Mouse (Mus musculus) liver, embryonic 14.5 days (tissue): ENCODE data around the gene Ctcf. TPM values are rescaled to one million over a fixed set of nuclear protein-coding genes. Genes with fewer than 3 reads are reported as not detected.

Source experiments
- ATAC-seq: fragments of 200-750 bp; cut with Nextera tagmentation; 2 replicates; pipeline ENCODE4 v1.8.0; 2017; ENCODE audit warnings: moderate number of reproducible peaks, mild to moderate bottlenecking, moderate library complexity; ENCODE audit not compliant: insufficient read depth
- DNase-seq, 3 experiments: peaks; one replicate each; pipeline ENCODE4 v3.0.0-alpha.2; 2012 to 2013; ENCODE audit warnings: low read depth in 3 of 3, low spot score in 3 of 3
- H3K27ac ChIP-seq: fragments of 300-500 bp; sonication (generic); 2 replicates; pipeline ENCODE4 v1.5.1; 2014; ENCODE audit warnings: moderate library complexity, mild to moderate bottlenecking, control low read depth, inconsistent platforms
- H3K27me3 ChIP-seq: fragments of 300-500 bp; sonication (generic); 2 replicates; pipeline ENCODE4 v1.6.1; 2014; ENCODE audit warnings: mild to moderate bottlenecking, low read length, moderate library complexity; ENCODE audit not compliant: control insufficient read depth, insufficient read depth
- H3K36me3 ChIP-seq: fragments of 300-500 bp; sonication (generic); replicated peaks from 2 replicates; pipeline ENCODE4 v1.6.1; 2014; ENCODE audit warnings: low read depth; ENCODE audit not compliant: control insufficient read depth, insufficient read depth
- H3K4me1 ChIP-seq, 2 experiments: fragments of 200-500 bp in 1 of 2; fragments of 300-500 bp in 1 of 2; sonication (generic) in 1 of 2; replicated peaks; 2 replicates each; pipeline ENCODE4 v1.6.1; 2012 to 2014; ENCODE audit warnings: antibody characterized with exemption in 1 of 2, inconsistent platforms in 1 of 2, low read length in 1 of 2; ENCODE audit not compliant: control insufficient read depth in 2 of 2, insufficient read depth in 2 of 2
- H3K4me2 ChIP-seq: fragments of 300-500 bp; sonication (generic); 2 replicates; pipeline ENCODE4 v1.6.1; 2014; ENCODE audit warnings: low read depth, mild to moderate bottlenecking, control low read depth, moderate library complexity
- H3K4me3 ChIP-seq, 2 experiments: fragments of 200-500 bp in 1 of 2; fragments of 300-500 bp in 1 of 2; sonication (generic) in 1 of 2; 2 replicates each; pipeline ENCODE4 v1.5.1; 2012 to 2014; ENCODE audit warnings: low read depth in 2 of 2, low read length in 2 of 2, mild to moderate bottlenecking in 2 of 2, control low read depth in 1 of 2, inconsistent platforms in 1 of 2, moderate library complexity in 1 of 2; ENCODE audit not compliant: insufficient read depth in 1 of 2
- H3K9ac ChIP-seq: fragments of 300-500 bp; sonication (generic); replicated peaks from 2 replicates; pipeline ENCODE4 v1.6.1; 2014; ENCODE audit warnings: mild to moderate bottlenecking, control low read depth, moderate library complexity
- H3K9me3 ChIP-seq: fragments of 300-500 bp; sonication (generic); 2 replicates; pipeline ENCODE4 v1.6.1; 2016; ENCODE audit warnings: low read length, mixed read lengths; ENCODE audit not compliant: control insufficient read depth
- CTCF ChIP-seq: IDR thresholded peaks from 2 replicates; pipeline ENCODE4 v1.5.1; 2016; ENCODE audit warnings: antibody characterized with exemption, low read depth, control low read depth
- EP300 ChIP-seq: IDR thresholded peaks from 2 replicates; pipeline ENCODE4 v1.6.1; 2016; ENCODE audit warnings: antibody characterized with exemption, low read depth
- WGBS: fragments of 180-500 bp; shearing (Covaris S2); extraction: QIAGEN DNeasy Blood & Tissue Kit; methylation state at CpG from one replicate; pipeline ENCODE4 v1.1.7; 2014; ENCODE audit not compliant: insufficient replicate concordance; 5-methylcytosine and 5-hydroxymethylcytosine counted together
- polyA plus RNA-seq, 2 experiments: library from polyadenylated mRNA; depleted of rRNA in 1 of 2; stranded (reverse) in 1 of 2; unstranded in 1 of 2; fragments of >200 nt; fragmentation: Nextera tagmentation in 1 of 2; extraction: Ambion mirVana in 1 of 2; gene quantifications; 2 replicates each; pipeline versions ENCODE4 v1.2.1 to v1.2.3; 2012 to 2014

Gene Ctcf
- polyA plus RNA-seq, 2 experiments, result 21.1 to 40.9 TPM

DNA sequence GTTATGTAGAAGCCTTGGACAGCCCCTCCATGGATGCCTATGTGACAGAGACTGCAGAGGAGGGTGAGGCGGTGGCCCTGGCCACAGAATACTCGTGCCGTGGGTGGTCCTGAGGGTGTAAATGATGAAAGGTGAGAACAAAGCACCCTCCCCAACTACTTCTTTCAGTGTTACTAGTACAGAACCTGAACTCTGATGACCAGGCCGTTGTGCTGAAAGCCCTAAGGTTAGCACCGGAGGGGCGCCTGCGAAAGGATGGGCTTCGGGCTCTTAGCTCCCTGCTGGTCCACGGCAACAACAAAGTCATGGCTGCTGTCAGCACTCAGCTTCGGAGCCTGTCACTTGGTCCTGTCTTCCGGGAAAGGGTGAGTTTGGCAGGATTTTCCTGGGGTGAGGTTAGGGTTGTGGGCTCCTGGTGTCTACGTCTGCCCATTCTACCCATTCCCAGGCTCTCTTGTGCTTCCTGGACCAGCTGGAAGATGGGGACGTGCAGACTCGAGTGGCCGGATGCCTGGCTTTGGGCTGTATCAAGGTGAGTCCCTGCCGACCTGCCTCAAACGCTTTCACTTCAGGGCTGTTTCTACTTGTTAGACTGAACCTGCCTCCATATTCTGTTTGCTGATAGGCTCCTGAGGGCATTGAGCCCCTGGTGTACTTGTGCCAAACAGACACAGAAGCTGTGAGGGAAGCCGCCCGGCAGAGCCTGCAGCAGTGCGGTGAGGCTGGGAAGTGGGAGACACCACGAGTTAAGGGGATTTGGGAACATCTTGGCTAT lies 15.2 kb upstream of the Ctcf start:
- no peak overlapping the region for H3K27ac ChIP-seq
- whole genome bisulfite sequencing, result 79% methylated on average over 21 of the region's 21 CpGs
- H3K9me3 ChIP-seq, result no peaks in the 10 kb centered on the region
- no peak overlapping the region for H3K9ac ChIP-seq
- H3K4me1 ChIP-seq, result no peaks in the 10 kb centered on the region; a peak in 1 of 4 replicates
- ATAC-seq (no peak), DNase-seq (no peak)
- no peak overlapping the region for H3K4me3 ChIP-seq
- H3K27me3 ChIP-seq, result no peaks in the 10 kb centered on the region
- TF ChIP-seq EP300 (no peak), CTCF (no peak)
- peaks cover 6% of the 10 kb centered on the region for H3K36me3 ChIP-seq
- H3K4me2 ChIP-seq, result no peak overlapping the region

DNA sequence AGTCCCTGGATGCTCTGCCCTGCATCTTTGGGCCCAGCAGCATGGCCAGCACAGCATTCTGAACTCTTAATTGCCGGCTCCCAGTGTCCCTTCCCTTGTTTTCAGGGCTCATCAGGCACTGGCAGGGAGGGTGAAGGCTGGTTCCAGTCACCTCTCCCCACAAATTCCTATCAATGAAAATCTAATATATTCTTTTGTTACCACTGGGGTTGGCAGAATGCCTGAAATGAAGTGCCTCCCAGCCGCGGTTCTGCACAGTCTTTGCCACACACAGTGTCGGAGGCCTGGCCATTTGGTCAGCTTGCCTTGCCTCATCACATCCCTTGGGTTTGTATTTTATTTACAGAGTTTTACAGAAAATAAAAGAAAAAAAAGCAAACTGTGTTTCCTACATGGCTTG lies 14.5 kb upstream of the Ctcf start:
- H3K27ac ChIP-seq, result no peak overlapping the region
- TF ChIP-seq EP300, result no peak
- no peak for TF ChIP-seq CTCF
- WGBS, result 74% methylated on average over 4 of the region's 4 CpGs
- H3K9ac ChIP-seq, result no peak overlapping the region
- H3K36me3 ChIP-seq, result peaks cover 6% of the 10 kb centered on the region
- H3K4me2 ChIP-seq, result no peak overlapping the region
- ATAC-seq (no peak), DNase-seq (no peak)
- H3K4me3 ChIP-seq, result no peak overlapping the region
- H3K4me1 ChIP-seq, result no peaks in the 10 kb centered on the region; a peak in 1 of 4 replicates
- H3K9me3 ChIP-seq, result no peaks in the 10 kb centered on the region
- no peaks in the 10 kb centered on the region for H3K27me3 ChIP-seq

DNA sequence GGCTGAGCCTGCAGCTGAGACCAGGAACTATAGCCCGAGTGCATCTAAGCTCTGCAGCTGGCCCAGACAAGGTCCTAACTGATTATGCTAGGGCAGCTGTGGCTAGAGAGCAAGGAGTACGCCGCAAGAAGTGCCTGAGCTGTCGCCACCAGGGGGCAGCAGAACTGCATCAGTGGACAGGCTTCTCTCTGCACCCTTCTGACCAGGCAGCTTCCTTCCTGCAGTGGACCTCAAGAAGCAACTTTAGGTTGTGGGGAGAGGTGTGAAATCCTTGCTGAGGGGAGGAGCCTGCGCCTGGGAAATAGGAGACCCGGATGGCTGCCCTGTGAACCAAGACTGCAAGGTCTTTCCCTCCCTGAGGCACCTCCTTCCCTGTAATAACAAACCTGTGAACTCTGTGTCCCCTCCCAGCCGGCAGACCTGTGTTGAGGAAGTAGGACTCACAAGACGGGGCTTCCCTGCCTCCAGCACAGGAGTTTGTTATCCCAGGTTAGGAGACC lies 13.9 kb upstream of the Ctcf start:
- WGBS, result 4% methylated on average over 8 of the region's 8 CpGs
- H3K4me2 ChIP-seq, result no peak overlapping the region
- no peak overlapping the region for H3K9ac ChIP-seq

DNA sequence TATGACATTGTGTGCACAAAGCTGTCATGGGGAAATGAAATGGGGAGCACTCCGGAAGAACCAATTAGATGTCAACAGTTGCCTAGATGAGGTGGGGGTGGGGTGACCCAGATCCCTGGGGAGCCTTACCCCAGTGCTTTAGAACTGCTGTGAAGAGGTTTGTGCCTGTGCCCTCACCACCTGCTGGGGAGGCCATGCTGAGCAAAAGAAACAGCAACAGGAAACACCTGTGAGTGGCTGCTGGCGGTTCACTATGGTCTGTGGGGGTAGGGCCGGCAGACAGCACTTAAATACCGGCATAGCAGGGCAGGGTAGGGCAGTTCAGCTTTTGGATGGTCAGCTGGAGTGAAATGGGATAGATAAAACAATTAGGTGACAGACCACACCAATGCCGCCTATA lies 13.2 kb upstream of the Ctcf start:
- H3K27ac ChIP-seq, result no peak overlapping the region
- no peaks in the 10 kb centered on the region for H3K27me3 ChIP-seq
- no peaks in the 10 kb centered on the region; a peak in 1 of 4 replicates for H3K4me1 ChIP-seq
- DNase-seq (no peak), ATAC-seq (no peak)
- no peak overlapping the region for H3K9ac ChIP-seq
- TF ChIP-seq EP300 (no peak), CTCF (no peak)
- no peaks in the 10 kb centered on the region for H3K9me3 ChIP-seq
- H3K4me2 ChIP-seq, result no peak overlapping the region
- H3K4me3 ChIP-seq, result no peak overlapping the region
- 34% methylated on average over 5 of the region's 5 CpGs for WGBS
- H3K36me3 ChIP-seq, result peaks cover 6% of the 10 kb centered on the region

More for the DNA sequence above, 13.9 kb upstream of the Ctcf start:
- no peak overlapping the region for H3K4me3 ChIP-seq
- ATAC-seq (peak; percentile 81), DNase-seq (peak; percentile 77 to 81 (median 78))
- no peaks in the 10 kb centered on the region for H3K9me3 ChIP-seq
- H3K27me3 ChIP-seq, result no peaks in the 10 kb centered on the region
- TF ChIP-seq EP300, result no peak
- TF ChIP-seq CTCF, result peak; percentile 99
- H3K27ac ChIP-seq, result no peak overlapping the region
- no peaks in the 10 kb centered on the region; a peak in 1 of 4 replicates for H3K4me1 ChIP-seq
- H3K36me3 ChIP-seq, result peaks cover 6% of the 10 kb centered on the region

DNA sequence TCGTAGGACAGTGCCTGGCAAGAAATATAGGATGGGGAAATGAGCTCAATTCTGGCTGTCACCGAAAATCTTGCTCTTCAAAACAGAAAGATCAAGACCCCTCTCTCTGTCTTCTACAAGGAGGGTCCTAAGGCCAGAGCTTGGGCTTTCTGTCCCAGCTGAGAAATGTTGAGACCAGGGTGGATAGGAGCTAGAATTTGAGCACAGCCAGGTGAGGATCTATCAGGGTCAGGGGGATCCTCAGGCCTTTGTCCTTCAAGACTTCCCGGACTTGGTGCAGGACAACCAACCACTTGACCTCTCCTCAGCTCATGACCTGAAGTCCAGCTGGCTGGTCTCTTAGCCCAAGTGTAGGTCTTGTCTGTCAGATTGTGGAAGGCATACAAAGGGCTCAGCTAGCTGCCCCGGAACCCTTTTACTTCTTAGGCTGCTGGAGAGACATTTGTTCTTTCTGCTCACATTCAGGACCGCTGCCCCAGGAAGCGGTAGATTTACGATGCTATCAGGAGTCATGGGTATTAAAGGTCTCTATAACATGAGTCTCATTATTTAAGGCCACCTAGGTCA lies 12.6 kb upstream of the Ctcf start:
- H3K9me3 ChIP-seq, result no peaks in the 10 kb centered on the region

More for the DNA sequence above, 12.6 kb upstream of the Ctcf start:
- no peak overlapping the region for H3K4me2 ChIP-seq
- H3K9ac ChIP-seq, result no peak overlapping the region
- H3K36me3 ChIP-seq, result peaks cover 6% of the 10 kb centered on the region
- no peak for ATAC-seq
- H3K27ac ChIP-seq, result no peak overlapping the region
- DNase-seq, result no peak
- WGBS, result 58% methylated on average over 7 of the region's 7 CpGs
- H3K4me1 ChIP-seq, result no peaks in the 10 kb centered on the region; a peak in 1 of 4 replicates
- no peak overlapping the region for H3K4me3 ChIP-seq
- TF ChIP-seq CTCF (no peak), EP300 (no peak)
- no peaks in the 10 kb centered on the region for H3K27me3 ChIP-seq
